Mouse (Mus musculus) MEL (cell line): ENCODE measurements around the gene Wwc1.

Experiments used
- CTCF ChIP-seq, 3 experiments: IDR thresholded peaks in 2 of 3; conservative IDR thresholded peaks in 1 of 3; 2 replicates each; pipeline ENCODE4 v1.5.1; 2011 to 2012; ENCODE audit warnings: low read length in 3 of 3, low read depth in 2 of 3, mild to moderate bottlenecking in 2 of 3, improper control_type of control experiment in 1 of 3, inconsistent platforms in 1 of 3, mixed read lengths in 1 of 3, moderate library complexity in 1 of 3; ENCODE audit not compliant: control insufficient read depth in 1 of 3, insufficient read depth in 1 of 3, poor library complexity in 1 of 3, severe bottlenecking in 1 of 3
- E2F4 ChIP-seq: IDR thresholded peaks from 2 replicates; pipeline ENCODE4 v1.6.1; 2011; ENCODE audit warnings: low read depth, low read length, improper control_type of control experiment, borderline replicate concordance
- ELF1 ChIP-seq: IDR thresholded peaks from 2 replicates; pipeline ENCODE4 v1.6.1; 2014; ENCODE audit warnings: low read depth, mild to moderate bottlenecking, inconsistent platforms, low read length, improper control_type of control experiment, moderate library complexity
- ETS1 ChIP-seq: IDR thresholded peaks from 2 replicates; pipeline ENCODE4 v1.6.1; 2012; ENCODE audit warnings: low read depth, mild to moderate bottlenecking, inconsistent platforms, low read length, improper control_type of control experiment, moderate library complexity
- GABPA ChIP-seq: IDR thresholded peaks from 2 replicates; pipeline ENCODE4 v1.6.1; 2012; ENCODE audit warnings: low read depth, mild to moderate bottlenecking, inconsistent platforms, low read length, improper control_type of control experiment, moderate library complexity
- MYB ChIP-seq: IDR thresholded peaks from 2 replicates; pipeline ENCODE4 v1.6.1; 2011; ENCODE audit warnings: mild to moderate bottlenecking, low read depth, low read length, improper control_type of control experiment
- NELFE ChIP-seq: IDR thresholded peaks from 2 replicates; pipeline ENCODE4 v1.6.1; 2011; ENCODE audit warnings: low read depth, low read length, improper control_type of control experiment
- POLR2A ChIP-seq, 2 experiments: IDR thresholded peaks; 2 replicates each; pipeline ENCODE4 v1.6.1; 2011 to 2012; ENCODE audit warnings: low read length in 2 of 2, mild to moderate bottlenecking in 2 of 2, control low read depth in 1 of 2, improper control_type of control experiment in 1 of 2, low read depth in 1 of 2, moderate library complexity in 1 of 2; ENCODE audit not compliant: control insufficient read depth in 1 of 2, insufficient read depth in 1 of 2, poor library complexity in 1 of 2
- RCOR1 ChIP-seq: IDR thresholded peaks from 2 replicates; pipeline ENCODE4 v1.6.1; 2012; ENCODE audit warnings: low read depth, mild to moderate bottlenecking, inconsistent platforms, low read length, improper control_type of control experiment
- SIN3A ChIP-seq: IDR thresholded peaks from 2 replicates; pipeline ENCODE4 v1.6.1; 2012; ENCODE audit warnings: low read length, improper control_type of control experiment, inconsistent platforms
- SMC3 ChIP-seq: IDR thresholded peaks from 2 replicates; pipeline ENCODE4 v1.6.1; 2011; ENCODE audit warnings: low read depth, low read length, improper control_type of control experiment
- USF1 ChIP-seq: IDR thresholded peaks from 2 replicates; pipeline ENCODE4 v1.6.1; 2014; ENCODE audit warnings: low read depth, mild to moderate bottlenecking, inconsistent platforms, low read length, improper control_type of control experiment, moderate library complexity
- USF2 ChIP-seq, 2 experiments: IDR thresholded peaks; 2 replicates each; pipeline ENCODE4 v1.6.1; 2011 to 2012; ENCODE audit warnings: improper control_type of control experiment in 2 of 2, low read length in 2 of 2, borderline replicate concordance in 1 of 2, inconsistent platforms in 1 of 2, low read depth in 1 of 2, mild to moderate bottlenecking in 1 of 2; ENCODE audit not compliant: insufficient read depth in 1 of 2

DNA sequence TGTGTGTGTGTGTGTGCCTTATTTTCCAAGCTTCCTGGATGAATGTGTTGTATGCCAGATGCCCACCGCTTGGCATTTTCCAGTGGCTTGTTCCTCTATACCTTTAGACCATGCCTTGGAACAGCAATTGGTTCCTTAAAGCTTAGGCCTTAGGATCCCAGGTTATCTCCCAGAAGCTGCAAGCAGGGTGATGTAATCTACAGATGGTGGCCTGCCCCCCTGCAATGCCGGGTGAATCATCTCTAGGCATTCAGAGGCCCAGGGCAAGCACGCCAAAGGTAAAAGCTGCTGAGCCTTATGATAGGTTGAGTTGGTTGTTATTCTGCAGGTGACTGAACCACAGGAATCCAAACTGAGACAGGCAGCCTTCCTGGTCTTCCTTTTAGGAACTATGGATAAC is 2.4 kb upstream of the Wwc1 start:
- TF ChIP-seq USF2 (IDR thresholded peaks at IDR 0.05; ENCODE audit: borderline replicate concordance in 1 of 2, insufficient read depth in 1 of 2, low read depth in 1 of 2, low read length in 2 of 2), result no peak
- TF ChIP-seq CTCF (IDR thresholded peaks at IDR 0.05 in 2 of 3, conservative IDR thresholded peaks at IDR 0.05 in 1 of 3; ENCODE audit: control insufficient read depth in 1 of 3, insufficient read depth in 1 of 3, low read depth in 2 of 3, low read length in 3 of 3, poor library complexity in 1 of 3, severe bottlenecking in 1 of 3), result no peak
- no peak for TF ChIP-seq USF1
- TF ChIP-seq MYB, result no peak
- no peak for TF ChIP-seq NELFE
- no peak for TF ChIP-seq E2F4
- TF ChIP-seq SIN3A, result no peak
- TF ChIP-seq GABPA, result no peak
- no peak for TF ChIP-seq RCOR1
- TF ChIP-seq ELF1, result no peak
- no peak for TF ChIP-seq ETS1
- TF ChIP-seq POLR2A (IDR thresholded peaks at IDR 0.05; ENCODE audit: control insufficient read depth in 1 of 2, insufficient read depth in 1 of 2, low read depth in 1 of 2, low read length in 2 of 2, poor library complexity in 1 of 2), result no peak
- no peak for TF ChIP-seq SMC3
